7 mouse cellular contexts compared by ENCODE assay signal in genomic region chr2:172547116-172547515, GRCm38 (mm10). TPM values are rescaled to one million over a fixed set of nuclear protein-coding genes. Genes with fewer than 3 reads are reported as not detected.
DNase-seq lines count a peak whose midpoint lies in the region; ATAC-seq and TF ChIP-seq lines count a peak whose summit lies in the region.

No protein-coding gene starts in this region.

- peak; percentile 60 for TF ChIP-seq CTCF in ES-Bruce4 (IDR thresholded peaks at IDR 0.05; ENCODE audit: low read depth, low read length)
- TF ChIP-seq CTCF in forebrain, postnatal 0 days (IDR thresholded peaks at IDR 0.05; ENCODE audit: low read depth) = peak; percentile 74

- peaks cover 9% of the 10 kb centered on the region for H3K36me3 ChIP-seq in ES-Bruce4 (ENCODE audit: control insufficient read depth, insufficient read depth, low read length, poor library complexity, severe bottlenecking)
- H3K36me3 ChIP-seq in forebrain, postnatal 0 days (ENCODE audit: insufficient read depth) = no peaks in the 10 kb centered on the region
- H3K36me3 ChIP-seq in limb, embryonic 10.5 days = no peaks in the 10 kb centered on the region
- no peaks in the 10 kb centered on the region for H3K36me3 ChIP-seq in midbrain, embryonic 13.5 days

- 0 out of 2 replicates have a peak, but pooled peaks have one; percentile 62 for TF ChIP-seq EP300 in ES-Bruce4 (IDR thresholded peaks at IDR 0.05; ENCODE audit: insufficient read depth, low read depth, low read length)

- no peak overlapping the region for H3K27ac ChIP-seq in ES-Bruce4 (ENCODE audit: insufficient read depth, low read length)
- H3K27ac ChIP-seq in forebrain, postnatal 0 days (ENCODE audit: low read depth, low read length) = no peak overlapping the region
- H3K27ac ChIP-seq in limb, embryonic 10.5 days = no peak overlapping the region
- no peak overlapping the region for H3K27ac ChIP-seq in midbrain, embryonic 13.5 days

- peak; percentile 25 for DNase-seq in NIH3T3 (ENCODE audit: low read depth)
- peak; percentile 74 for DNase-seq in forebrain, postnatal 0 days
- DNase-seq in limb, embryonic 10.5 days (ENCODE audit: low spot score) = peak; percentile 79
- no peak for DNase-seq in frontal cortex, postnatal 25 days (ENCODE audit: low spot score in 2 of 2)
- DNase-seq in spleen, postnatal 14 days (ENCODE audit: low spot score in 2 of 2) = no peak

- H3K9ac ChIP-seq in ES-Bruce4 (ENCODE audit: low read depth, poor library complexity, severe bottlenecking) = peak overlapping the region; percentile 67
- H3K9ac ChIP-seq in forebrain, postnatal 0 days = no peak overlapping the region
- no peak overlapping the region for H3K9ac ChIP-seq in midbrain, embryonic 13.5 days (replicated peaks)

- 0 out of 2 replicates have a peak overlapping the region, but pooled peaks have one; percentile 11 for H3K4me2 ChIP-seq in forebrain, postnatal 0 days (ENCODE audit: low read depth)
- peak overlapping the region; percentile 26 for H3K4me2 ChIP-seq in midbrain, embryonic 13.5 days (replicated peaks)

- H3K9me3 ChIP-seq in ES-Bruce4 (replicated peaks; ENCODE audit: control insufficient read depth, insufficient read depth, low read length, poor library complexity, severe bottlenecking) = no peaks in the 10 kb centered on the region
- no peaks in the 10 kb centered on the region for H3K9me3 ChIP-seq in forebrain, postnatal 0 days (ENCODE audit: low read length)
- no peaks in the 10 kb centered on the region for H3K9me3 ChIP-seq in limb, embryonic 10.5 days (replicated peaks)
- H3K9me3 ChIP-seq in midbrain, embryonic 13.5 days = no peaks in the 10 kb centered on the region

- H3K4me3 ChIP-seq in ES-Bruce4 (ENCODE audit: low read depth, low read length) = peak overlapping the region; percentile 62
- no peak overlapping the region for H3K4me3 ChIP-seq in forebrain, postnatal 0 days (ENCODE audit: low read depth, low read length)
- H3K4me3 ChIP-seq in limb, embryonic 10.5 days = peak overlapping the region; percentile 39
- H3K4me3 ChIP-seq in midbrain, embryonic 13.5 days (replicated peaks) = 0 out of 2 replicates have a peak overlapping the region, but pooled peaks have one; percentile 8

- peaks cover 5% of the 10 kb centered on the region; the same call in 1 of the 2 replicates for H3K27me3 ChIP-seq in ES-Bruce4 (ENCODE audit: control insufficient read depth, insufficient read depth, low read length, poor library complexity, severe bottlenecking)
- H3K27me3 ChIP-seq in forebrain, postnatal 0 days (ENCODE audit: insufficient read depth, low read length) = peaks cover 53% of the 10 kb centered on the region
- H3K27me3 ChIP-seq in limb, embryonic 10.5 days (ENCODE audit: low read depth, poor library complexity, severe bottlenecking) = peaks cover 91% of the 10 kb centered on the region
- peaks cover 98% of the 10 kb centered on the region for H3K27me3 ChIP-seq in midbrain, embryonic 13.5 days

- TF ChIP-seq POLR2A in ES-Bruce4 (IDR thresholded peaks at IDR 0.05; ENCODE audit: insufficient read depth, low read length) = no peak

- peaks cover 6% of the 10 kb centered on the region for H3K4me1 ChIP-seq in ES-Bruce4 (ENCODE audit: control insufficient read depth, insufficient read depth, low read length)
- H3K4me1 ChIP-seq in forebrain, postnatal 0 days (ENCODE audit: insufficient read depth) = no peaks in the 10 kb centered on the region
- peaks cover 70% of the 10 kb centered on the region for H3K4me1 ChIP-seq in limb, embryonic 10.5 days
- H3K4me1 ChIP-seq in midbrain, embryonic 13.5 days (replicated peaks) = peaks cover 44% of the 10 kb centered on the region

- WGBS in forebrain, postnatal 0 days = 2% methylated on average over 21 of the region's 21 CpGs
- WGBS in limb, embryonic 10.5 days = under 1% methylated on average over 21 of the region's 21 CpGs
- under 1% methylated on average over 21 of the region's 21 CpGs for WGBS in midbrain, embryonic 13.5 days

- peak; percentile 56 for ATAC-seq in forebrain, postnatal 0 days
- ATAC-seq in midbrain, embryonic 13.5 days = peak; percentile 29; the same call in 1 of the 2 replicates

RNA-seq across cellular contexts. Expression of gene Tfap2c, which starts 2.3 kb away (rescaled TPM):
- 107 TPM in 2 replicates for polyA plus RNA-seq in ES-Bruce4 (2011; ENCODE audit: insufficient read depth, insufficient read length, low read depth, missing spikeins)
- total RNA-seq in forebrain, postnatal 0 days (2014; rRNA removed) = 3.3 and 3.7 TPM in 2 replicates
- 3.7 and 3.9 TPM in 2 replicates for polyA plus RNA-seq in forebrain, postnatal 0 days (2015; fragmentation: Nextera tagmentation; extraction: Ambion mirVana)
- 11.5 and 25.1 TPM in 2 replicates for polyA plus RNA-seq in limb, embryonic 10.5 days (2016; fragmentation: Nextera tagmentation; extraction: Ambion mirVana)
- 0.53 and 1.6 TPM in 2 replicates for polyA plus RNA-seq in midbrain, embryonic 13.5 days (2015; fragmentation: Nextera tagmentation; extraction: Ambion mirVana)

Comparison
In these comparisons a context has a peak if more than half of its experiments do, and no peak if none do; other contexts are left out.
1. DNase-seq: peak in NIH3T3 (single experiment), forebrain, postnatal 0 days (single experiment) and limb, embryonic 10.5 days (single experiment); none in frontal cortex, postnatal 25 days (0 of 2) and spleen, postnatal 14 days (0 of 2).